Mouse (Mus musculus) kidney, adult 2 months (tissue): ENCODE results near the gene Mical1.

Experiments used
- CTCF ChIP-seq: fragments of 200-500 bp; conservative IDR thresholded peaks from 2 replicates; pipeline ENCODE4 v1.5.1; 2011; ENCODE audit warnings: low read depth, mild to moderate bottlenecking, control low read depth, low read length, moderate library complexity, mixed read lengths; ENCODE audit not compliant: insufficient read depth, insufficient read length
- POLR2A ChIP-seq: fragments of 200-500 bp; IDR thresholded peaks from one replicate; pipeline ENCODE4 v1.6.1; 2011; ENCODE audit warnings: low read depth, low read length, control low read depth

- TF ChIP-seq CTCF (no peak), POLR2A (no peak)
Measured at GRCm38 (mm10) chr10:41525696-41526095, 49.6 kb downstream of the Mical1 start.
